Mouse (Mus musculus) layer of hippocampus, adult 9-10 months (tissue): ENCODE data around the gene Ptar1.

ENCODE experiments used
- DNase-seq: peaks from one replicate; pipeline ENCODE4 v3.0.0; 2022; ENCODE audit warnings: low spot score

The Ptar1 gene

DNA sequence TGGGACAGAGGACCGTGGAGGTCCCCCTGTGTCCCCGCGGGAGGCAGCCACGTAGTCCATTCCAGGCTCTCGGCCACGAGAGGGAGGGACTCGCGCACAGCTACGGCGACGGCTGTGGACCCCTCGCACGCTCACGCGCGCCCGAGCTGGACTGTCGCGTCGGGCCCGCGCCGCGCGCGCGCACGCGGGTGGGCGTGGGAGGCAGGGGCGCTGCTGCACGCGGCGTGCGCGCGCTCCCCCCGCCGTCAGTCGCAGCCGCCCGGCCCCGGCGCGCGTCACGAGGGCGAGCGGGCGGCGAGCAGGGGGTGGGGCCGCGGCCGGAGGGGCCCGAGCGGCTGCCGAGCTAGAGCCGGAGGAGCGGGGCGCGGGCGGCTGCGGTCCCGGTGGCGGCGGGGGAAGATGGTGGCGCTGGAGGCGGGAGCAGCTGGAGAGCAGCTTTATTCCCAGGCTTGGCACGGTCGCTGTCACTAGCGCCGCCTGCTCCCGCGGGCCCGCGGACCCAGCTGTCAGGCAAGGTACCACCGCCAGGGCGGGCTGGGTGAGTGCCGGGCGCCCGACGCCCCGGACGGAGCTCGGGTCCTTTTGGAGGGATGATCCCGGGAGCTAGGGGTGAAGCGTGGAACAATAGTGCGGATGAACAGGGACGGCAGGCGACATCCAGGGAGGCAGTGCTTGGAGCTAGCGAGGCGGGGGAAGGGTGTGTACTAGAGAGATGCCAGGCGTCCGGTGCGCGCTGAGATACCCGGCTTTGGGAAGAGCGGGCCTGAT is 71.5 kb downstream of the Ptar1 start, which contains the start of gene Apba1:
Gene Apba1 (plus strand): TSS at position 334 of the 768 bp plus-strand sequence.
- peak; percentile 42 for DNase-seq

DNA sequence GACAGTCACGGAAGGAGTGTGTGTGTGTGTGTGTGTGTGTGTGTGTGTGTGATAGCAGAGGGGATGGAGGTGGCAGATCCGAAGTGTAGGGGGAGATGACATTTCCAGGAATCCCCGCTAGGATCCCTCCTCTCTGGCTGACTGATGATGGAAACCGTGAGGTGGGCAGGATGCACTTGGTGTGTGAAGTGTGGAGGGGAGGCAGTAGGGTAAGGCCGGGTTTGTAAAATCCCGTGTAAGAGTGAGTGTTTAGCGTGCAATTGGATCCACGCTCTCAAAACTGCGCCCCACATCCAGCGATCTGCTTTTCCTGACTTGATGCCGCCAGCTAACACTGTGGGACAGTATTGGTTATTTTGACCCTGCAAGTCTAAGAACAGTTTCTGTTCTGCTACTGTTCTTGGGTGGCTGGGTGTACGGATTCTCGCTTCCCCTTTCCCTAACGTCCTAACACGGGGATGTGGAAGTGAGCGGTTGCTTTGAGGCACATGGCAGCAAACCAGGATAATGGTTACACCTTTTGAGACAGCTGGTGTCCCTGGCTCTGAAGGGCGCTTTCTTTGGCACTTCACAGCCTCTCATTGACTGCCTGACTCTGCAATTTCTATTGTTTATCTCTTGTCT is 72.2 kb downstream of the Ptar1 start:
- DNase-seq: peak; percentile 15

DNA sequence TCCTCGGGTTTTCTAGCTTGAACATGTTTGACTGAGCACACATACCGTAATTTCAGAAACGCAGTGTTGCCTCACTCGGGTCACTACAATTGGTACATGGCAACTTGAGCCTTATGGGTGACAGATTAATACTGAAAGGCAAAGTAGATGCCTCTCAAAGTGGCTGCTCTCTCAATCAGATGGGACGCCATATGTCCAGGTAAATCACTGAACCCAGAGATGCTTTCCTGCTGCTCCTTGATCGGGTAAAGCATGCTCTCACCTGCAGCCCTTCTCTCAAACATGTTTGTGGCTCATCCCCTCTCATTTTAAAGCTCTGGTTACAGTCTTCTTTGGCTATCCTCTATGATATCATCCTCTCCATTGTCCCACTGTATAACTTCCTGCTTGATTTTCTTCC is 76.1 kb downstream of the Ptar1 start:
- no peak for DNase-seq

DNA sequence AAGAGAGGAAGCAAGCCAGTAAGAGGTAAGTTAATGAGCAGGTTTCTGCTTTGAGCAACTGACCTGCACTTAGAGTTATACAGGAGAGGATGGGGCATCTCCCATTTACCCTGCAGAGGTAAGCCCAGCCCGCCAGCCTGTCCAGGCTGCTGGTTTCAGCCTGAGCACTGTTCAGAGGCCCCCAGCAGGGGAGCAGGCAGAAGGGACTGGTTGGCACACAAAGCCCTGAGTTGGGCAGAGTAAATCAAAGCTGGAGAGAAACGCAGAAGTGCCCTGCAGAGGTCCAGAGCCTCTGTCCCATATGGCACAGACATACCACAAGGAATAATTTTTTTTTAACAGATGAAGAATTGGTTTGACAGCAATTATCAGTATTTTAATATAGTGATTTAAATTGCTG is 76.8 kb downstream of the Ptar1 start:
- no peak for DNase-seq

DNA sequence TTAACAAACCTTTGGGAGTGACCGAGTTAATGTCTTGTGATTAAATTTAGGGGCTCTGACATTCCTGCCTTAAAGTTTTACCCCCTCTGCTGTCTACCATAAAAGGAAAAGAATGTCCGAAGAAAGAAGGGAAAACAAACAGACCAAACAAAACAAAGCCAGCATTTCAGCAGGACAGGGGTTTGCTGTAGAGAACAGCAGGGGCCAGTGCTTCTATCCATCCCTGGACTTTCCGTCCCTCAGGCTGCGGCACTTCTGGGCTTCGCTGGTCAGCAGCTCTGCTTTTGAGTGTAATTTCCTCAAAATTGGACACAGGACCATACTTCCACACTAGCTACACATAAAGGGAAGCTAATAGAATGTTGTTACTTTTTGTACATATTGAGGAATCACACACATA is 81.6 kb downstream of the Ptar1 start:
- DNase-seq: no peak

DNA sequence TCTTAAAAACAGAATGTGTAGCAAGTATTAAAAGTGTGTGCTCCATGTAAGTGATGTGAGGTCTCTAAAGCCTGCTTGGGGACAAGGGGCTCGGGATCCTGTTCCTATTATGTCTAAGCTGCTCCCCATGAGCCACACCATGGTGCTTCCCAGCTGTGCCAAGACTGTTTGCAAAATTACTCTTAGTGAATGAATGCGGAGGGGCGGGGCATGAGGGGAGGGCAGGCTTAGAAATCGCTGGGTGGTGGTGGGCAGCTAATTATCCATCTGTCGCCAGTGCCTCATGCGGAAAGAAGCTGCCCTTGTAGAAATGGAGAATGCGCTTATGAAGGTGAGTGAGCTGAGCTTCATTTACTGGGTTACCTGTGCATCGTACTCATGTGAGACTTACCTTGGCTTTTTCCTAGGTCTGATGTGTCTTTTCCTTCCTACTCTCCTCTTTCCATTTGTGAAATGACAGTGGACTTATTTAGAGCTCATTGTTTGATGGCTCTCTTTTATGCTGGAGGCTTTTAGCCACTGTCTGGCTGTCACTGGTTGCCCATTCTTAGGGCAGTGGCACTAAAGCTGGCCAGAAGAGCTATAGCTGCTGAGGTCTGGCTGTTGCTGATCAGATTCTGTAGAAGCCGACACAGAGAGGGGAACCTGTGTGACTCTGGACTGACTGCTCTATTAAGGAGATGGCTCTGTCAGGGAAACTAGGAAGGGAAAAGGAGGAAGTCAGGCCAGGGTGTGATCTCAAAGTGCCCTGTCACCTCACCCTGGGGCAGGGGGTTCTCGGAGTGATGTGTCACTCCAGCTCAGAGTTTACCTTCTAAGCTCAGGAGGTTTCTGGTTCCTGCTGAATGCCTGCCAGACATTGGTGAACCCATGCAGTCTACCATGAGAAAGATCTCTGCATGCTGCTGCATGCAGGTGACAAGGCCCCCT is 83.5 kb downstream of the Ptar1 start:
- DNase-seq: no peak

DNA sequence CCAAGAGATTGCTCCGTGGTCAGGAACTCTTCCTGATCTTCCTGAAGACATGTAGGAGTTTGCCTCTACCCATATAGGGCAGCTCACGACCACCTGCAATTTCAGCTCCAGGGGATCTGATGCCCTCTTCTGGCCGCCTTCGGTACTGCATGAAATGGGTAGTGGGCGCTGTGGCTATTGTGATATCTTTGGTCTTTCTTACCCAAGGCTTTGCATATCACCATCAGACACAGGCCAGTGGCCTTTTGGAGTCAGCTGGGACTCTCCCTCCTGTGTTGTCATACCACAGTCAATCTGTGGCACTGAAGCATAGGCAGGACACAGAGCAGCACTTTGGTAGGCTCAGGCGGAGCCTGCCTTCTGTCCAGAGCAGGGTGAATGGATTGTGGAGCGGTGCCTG is 84.7 kb downstream of the Ptar1 start:
- no peak for DNase-seq

DNA sequence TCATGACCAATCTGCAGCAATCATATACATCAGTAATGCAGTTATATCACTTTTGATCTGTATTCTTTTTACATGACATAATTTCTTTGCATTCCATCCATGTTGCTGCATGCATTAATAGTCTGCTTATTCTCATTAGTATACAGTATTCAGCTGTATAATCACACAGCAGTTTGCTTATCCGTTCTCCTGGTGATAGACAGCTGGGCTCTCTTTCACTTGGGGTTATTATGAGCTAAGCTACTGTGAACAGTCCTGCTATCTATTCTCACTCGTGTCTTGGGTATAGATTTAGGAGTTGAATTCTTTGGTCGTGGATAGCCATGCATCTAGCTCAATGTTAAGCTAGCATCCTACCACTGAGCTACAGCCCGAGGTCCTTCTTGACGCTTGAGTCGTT is 88.1 kb downstream of the Ptar1 start:
- no peak for DNase-seq

DNA sequence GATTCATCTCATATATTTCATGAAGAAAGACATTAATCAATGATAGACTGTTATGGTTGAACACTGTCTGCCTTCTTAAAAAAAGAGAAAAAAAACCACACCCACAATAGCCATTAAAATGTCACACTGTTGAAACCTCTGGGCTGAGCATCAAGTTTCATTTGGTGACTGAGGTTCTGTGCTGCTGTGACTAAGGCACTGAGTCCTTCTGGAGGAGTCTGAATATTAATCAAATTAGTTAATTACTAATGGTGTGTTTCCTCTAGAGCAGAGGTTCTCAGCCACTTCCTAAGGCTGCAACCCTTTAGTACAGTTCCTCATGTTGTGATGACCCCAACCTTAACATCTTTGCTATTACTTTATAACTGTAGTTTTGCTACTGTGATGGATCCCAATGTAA is 91.9 kb downstream of the Ptar1 start:
- DNase-seq: no peak

DNA sequence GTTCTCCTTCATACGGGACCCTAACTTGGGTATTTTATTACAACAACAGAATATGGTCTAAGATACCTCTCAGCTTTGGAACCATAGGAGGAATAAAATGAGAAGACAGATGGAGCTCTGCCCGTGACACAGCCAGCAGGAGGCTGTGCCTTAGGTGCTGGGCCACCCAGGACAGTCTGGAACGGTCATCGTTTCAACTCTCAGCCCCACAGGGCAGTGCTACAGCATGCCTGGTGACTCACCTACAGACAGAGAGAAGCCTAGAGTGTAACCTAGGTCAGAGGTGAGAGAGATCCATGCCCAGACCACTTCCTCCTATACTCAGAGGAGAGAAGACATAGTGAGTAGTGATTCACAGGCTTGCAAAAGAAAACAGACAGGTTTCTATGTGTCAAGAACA is 92.9 kb downstream of the Ptar1 start:
- DNase-seq: no peak
